Comparison of ENCODE assay signal across 9 mouse cellular contexts in the genomic region with DNA sequence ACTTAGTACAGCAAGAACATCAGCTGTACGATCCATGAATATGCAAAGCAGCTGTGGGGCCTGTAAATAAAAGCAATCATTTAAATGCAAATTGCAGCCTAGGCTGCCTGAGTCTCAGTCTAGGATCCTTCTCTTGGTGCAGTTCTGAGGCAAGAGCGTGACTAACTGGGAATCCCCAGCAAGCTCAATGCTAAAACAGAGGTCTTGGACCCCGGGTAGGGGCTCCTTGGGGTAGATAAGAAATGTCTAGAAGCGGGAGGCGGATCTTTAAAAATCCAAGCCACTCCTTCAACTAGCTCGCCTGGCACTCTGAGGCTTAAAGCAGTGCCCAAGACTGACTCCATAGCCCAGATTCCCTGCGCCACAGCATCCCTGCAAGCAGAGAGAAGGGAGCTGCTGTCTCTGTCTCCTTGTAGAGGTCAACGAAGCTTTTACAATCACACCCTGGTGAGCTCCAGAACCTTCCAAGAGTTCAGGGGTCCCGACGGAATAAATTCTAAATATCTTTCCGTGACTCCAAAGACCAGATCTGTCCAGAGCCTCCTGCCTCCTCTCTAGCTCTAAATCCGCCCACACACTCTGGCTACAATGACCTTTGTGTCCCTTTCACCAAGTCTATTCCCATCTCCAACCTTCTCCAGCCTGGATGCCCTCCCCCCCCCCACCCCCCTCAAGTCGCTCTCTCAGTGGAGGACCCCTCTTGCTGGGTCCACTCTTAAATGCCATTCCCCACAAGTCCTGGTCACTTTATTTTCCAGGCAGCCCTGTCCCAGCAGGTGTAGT. TPM values are rescaled to one million over a fixed set of nuclear protein-coding genes. Genes with fewer than 3 reads are reported as not detected.
A peak's percentile ranks its signal among the peaks of the same experiment; 100 is the strongest.
DNase-seq lines count a peak whose midpoint lies in the region; ATAC-seq lines count a peak whose summit lies in the region.
"Had no signal": no experiment of that assay in that cellular context is flagged by ENCODE, and none has a peak within 500 bp of the region (broad histone marks: within the 10 kb centered on the region; RNA-seq: fewer than 3 reads in every experiment).

No protein-coding gene starts in this region.

- ATAC-seq in lung, embryonic 16.5 days (ENCODE audit: low read depth) = no peak
- no peak for ATAC-seq in intestine, embryonic 16.5 days
- no peak for ATAC-seq in stomach, embryonic 16.5 days (ENCODE audit: insufficient read depth, low FRiP score)

- H3K27me3 ChIP-seq in lung, embryonic 16.5 days (ENCODE audit: control insufficient read depth, insufficient read depth, low read depth, low read length) = peaks cover 3% of the 10 kb centered on the region
- H3K27me3 ChIP-seq in intestine, embryonic 16.5 days (replicated peaks; ENCODE audit: control insufficient read depth, insufficient read depth, low read length) = no peaks in the 10 kb centered on the region
- H3K27me3 ChIP-seq in stomach, embryonic 16.5 days (ENCODE audit: control insufficient read depth, insufficient read depth, low read length) = no peaks in the 10 kb centered on the region

- H3K4me3 ChIP-seq in lung, embryonic 16.5 days (ENCODE audit: low read length) = no peak overlapping the region
- H3K4me3 ChIP-seq in intestine, embryonic 16.5 days (ENCODE audit: low read length) = 0 out of 2 replicates have a peak overlapping the region, but pooled peaks have one; percentile 63
- no peak overlapping the region for H3K4me3 ChIP-seq in stomach, embryonic 16.5 days (replicated peaks; ENCODE audit: low read length)

- WGBS in lung, embryonic 16.5 days = 56% methylated on average over 13 of the region's 13 CpGs
- whole genome bisulfite sequencing in intestine, embryonic 16.5 days = 54% methylated on average over 13 of the region's 13 CpGs
- WGBS in stomach, embryonic 16.5 days = 58% methylated on average over 13 of the region's 13 CpGs

- H3K4me2 ChIP-seq in lung, embryonic 16.5 days (ENCODE audit: low read depth, low read length) = peak overlapping the region; percentile 98
- H3K4me2 ChIP-seq in intestine, embryonic 16.5 days (ENCODE audit: low read depth, low read length) = peak overlapping the region; percentile 80; the same call in 1 of the 2 replicates
- peak overlapping the region; percentile 86; the same call in 1 of the 2 replicates for H3K4me2 ChIP-seq in stomach, embryonic 16.5 days (ENCODE audit: low read depth, low read length)

- H3K36me3 ChIP-seq in lung, embryonic 16.5 days (ENCODE audit: control insufficient read depth, insufficient read depth, low read length) = no peaks in the 10 kb centered on the region
- no peaks in the 10 kb centered on the region for H3K36me3 ChIP-seq in intestine, embryonic 16.5 days (ENCODE audit: control insufficient read depth, insufficient read depth, low read length)
- no peaks in the 10 kb centered on the region for H3K36me3 ChIP-seq in stomach, embryonic 16.5 days (ENCODE audit: control insufficient read depth, insufficient read depth, low read length)

- DNase-seq in cerebellum, adult 9-11 months = peak; percentile 43
- DNase-seq in cerebellum, adult 8-10 months = no peak
- DNase-seq in lung, postnatal 36 days = no peak
- no peak for DNase-seq in frontal cortex, postnatal 25 days (ENCODE audit: low spot score in 2 of 2)
- DNase-seq in urinary bladder, adult 2 months (ENCODE audit: low spot score) = no peak
- DNase-seq: lung, postnatal 14 days had no signal

- no peak overlapping the region for H3K9ac ChIP-seq in lung, embryonic 16.5 days (ENCODE audit: low read length)
- H3K9ac ChIP-seq in intestine, embryonic 16.5 days (ENCODE audit: low read depth, low read length) = no peak overlapping the region
- no peak overlapping the region for H3K9ac ChIP-seq in stomach, embryonic 16.5 days (ENCODE audit: low read length)

- no peak overlapping the region for H3K27ac ChIP-seq in lung, embryonic 16.5 days (ENCODE audit: low read length)
- no peak overlapping the region for H3K27ac ChIP-seq in intestine, embryonic 16.5 days (ENCODE audit: low read length)
- H3K27ac ChIP-seq in stomach, embryonic 16.5 days (ENCODE audit: low read length) = no peak overlapping the region

- no peaks in the 10 kb centered on the region for H3K9me3 ChIP-seq in lung, embryonic 16.5 days (ENCODE audit: control insufficient read depth, low read length)
- no peaks in the 10 kb centered on the region for H3K9me3 ChIP-seq in intestine, embryonic 16.5 days (ENCODE audit: control insufficient read depth, low read length)
- H3K9me3 ChIP-seq in stomach, embryonic 16.5 days (replicated peaks; ENCODE audit: control insufficient read depth, low read length) = no peaks in the 10 kb centered on the region

- H3K4me1 ChIP-seq in lung, embryonic 16.5 days (replicated peaks; ENCODE audit: control insufficient read depth, insufficient read depth, low read length) = peaks cover 24% of the 10 kb centered on the region
- H3K4me1 ChIP-seq in intestine, embryonic 16.5 days (ENCODE audit: control insufficient read depth, insufficient read depth, low read length) = peaks cover 21% of the 10 kb centered on the region
- H3K4me1 ChIP-seq in stomach, embryonic 16.5 days (ENCODE audit: control insufficient read depth, insufficient read depth, low read length) = peaks cover 19% of the 10 kb centered on the region

RNA-seq across cellular contexts. Expression of a gene that starts 2.2 kb away (rescaled TPM):
- polyA plus RNA-seq in lung, embryonic 16.5 days (2015; fragmentation: Nextera tagmentation; extraction: Ambion mirVana) = 5.1 and 5.2 TPM in 2 replicates
- 2.6 and 2.8 TPM in 2 replicates for polyA plus RNA-seq in intestine, embryonic 16.5 days (2015; fragmentation: Nextera tagmentation; extraction: Ambion mirVana)
- polyA plus RNA-seq in stomach, embryonic 16.5 days (2015; fragmentation: Nextera tagmentation; extraction: Ambion mirVana) = 3.3 and 3.6 TPM in 2 replicates
- 20.9 and 23.1 TPM in 2 replicates for polyA plus RNA-seq in urinary bladder, adult 2 months (2012; rRNA removed)
